Mouse (Mus musculus) spleen, postnatal 0 days (tissue): ENCODE results near the gene Pdia2. TPM values are rescaled to one million over a fixed set of nuclear protein-coding genes. Genes with fewer than 3 reads are reported as not detected.

Source experiments
- polyA plus RNA-seq: library from polyadenylated mRNA; unstranded; fragments of >200 nt; fragmentation: Nextera tagmentation; extraction: Ambion mirVana; gene quantifications from 2 replicates; pipeline ENCODE4 v1.2.1, GENCODE M21; 2015

Gene Pdia2
- 71.2 and 101 TPM in 2 replicates for polyA plus RNA-seq

GRCm38 (mm10) chr17:26198892-26199291 is at the start of gene Pdia2:
Gene Pdia2 (minus strand): TSS chr17:26199087.

GRCm38 (mm10) chr17:26244101-26244841 is 45.4 kb upstream of the Pdia2 start, which contains the start of gene Fam234a:
Gene Fam234a (minus strand): TSS chr17:26244242.

GRCm38 (mm10) chr17:26207686-26208085 is 8.8 kb upstream of the Pdia2 start, which contains the start of gene Arhgdig:
Gene Arhgdig (minus strand): TSS chr17:26207786.

GRCm38 (mm10) chr17:26202737-26203136 is 3.9 kb upstream of the Pdia2 start, which contains the start of gene Rgs11:
Gene Rgs11 (plus strand): TSS chr17:26202951.

Other genes with a start within 250 kb of the Pdia2 start
- 0.07 and 0.11 TPM in 2 replicates for gene A930017K11Rik, start 246.5 kb downstream of the Pdia2 start, polyA plus RNA-seq
- 15.0 and 15.2 TPM in 2 replicates for gene Capn15, start 213.3 kb downstream of the Pdia2 start, polyA plus RNA-seq
- 3.0 and 3.6 TPM in 2 replicates for gene Rab11fip3, start 129.5 kb downstream of the Pdia2 start, polyA plus RNA-seq
- 7.4 and 9.5 TPM in 2 replicates for gene Decr2, start 108.8 kb downstream of the Pdia2 start, polyA plus RNA-seq
- gene Nme4, start 103.5 kb downstream of the Pdia2 start, polyA plus RNA-seq: 70.6 and 73.3 TPM in 2 replicates
- 3.2 and 4.2 TPM in 2 replicates for gene Tmem8, start 85.8 kb downstream of the Pdia2 start, polyA plus RNA-seq
- 127 and 135 TPM in 2 replicates for gene Mrpl28, start 75.6 kb downstream of the Pdia2 start, polyA plus RNA-seq
- 5.7 and 7.1 TPM in 2 replicates for gene Axin1, start 60.4 kb downstream of the Pdia2 start, polyA plus RNA-seq
- 0.85 and 1.2 TPM in 2 replicates for gene Rgs11, start 3.9 kb upstream of the Pdia2 start, polyA plus RNA-seq
- 23.8 and 32.1 TPM in 2 replicates for gene Arhgdig, start 8.7 kb upstream of the Pdia2 start, polyA plus RNA-seq
- 11.5 and 15.8 TPM in 2 replicates for gene Fam234a, start 45.2 kb upstream of the Pdia2 start, polyA plus RNA-seq
- 47.9 and 48.5 TPM in 2 replicates for gene Luc7l, start 53.8 kb upstream of the Pdia2 start, polyA plus RNA-seq
- gene Neurl1b, start 215.7 kb upstream of the Pdia2 start, polyA plus RNA-seq: 0.78 and 0.89 TPM in 2 replicates